Mouse (Mus musculus) CH12.LX (cell line): ENCODE data around the gene Eml1. TPM values are rescaled to one million over a fixed set of nuclear protein-coding genes. Genes with fewer than 3 reads are reported as not detected.
"Not testable (repeated sequence)": the region's sequence is repeated elsewhere in the genome, so short reads cannot be mapped to it uniquely, and the experiment has no call there.

Source experiments
- DNase-seq: peaks from one replicate; pipeline ENCODE4 v3.0.0-alpha.2; 2013; ENCODE audit errors: extremely low read depth
- H3K27ac ChIP-seq: 2 replicates; pipeline ENCODE4 v1.5.1; 2012; ENCODE audit warnings: low read depth, mild to moderate bottlenecking, control low read depth, moderate library complexity; ENCODE audit not compliant: insufficient read depth
- H3K27me3 ChIP-seq: replicated peaks from 2 replicates; pipeline ENCODE3; 2012; ENCODE audit warnings: inconsistent platforms
- H3K36me3 ChIP-seq, 2 experiments: replicated peaks in 1 of 2; 2 replicates each; pipeline versions ENCODE3 to v1.6.1; 2012; ENCODE audit warnings: inconsistent platforms in 1 of 2, low read length in 1 of 2, mild to moderate bottlenecking in 1 of 2, mixed read lengths in 1 of 2, moderate library complexity in 1 of 2; ENCODE audit not compliant: control insufficient read depth in 1 of 2, insufficient read depth in 1 of 2
- H3K4me1 ChIP-seq, 2 experiments: 2 replicates each; pipeline ENCODE4 v1.6.1; 2012; ENCODE audit warnings: inconsistent platforms in 1 of 2, moderate library complexity in 1 of 2; ENCODE audit not compliant: insufficient read depth in 2 of 2, control insufficient read depth in 1 of 2
- H3K4me2 ChIP-seq: 2 replicates; pipeline ENCODE4 v1.6.1; 2012; ENCODE audit warnings: low read depth, mild to moderate bottlenecking, control low read depth; ENCODE audit not compliant: poor library complexity, insufficient read depth, severe bottlenecking
- H3K4me3 ChIP-seq, 3 experiments: fragments of 150-350 bp in 1 of 3; sonication (generic) in 1 of 3; replicated peaks in 1 of 3; 2 replicates each; pipeline versions ENCODE3 to v1.5.1; 2011 to 2012; ENCODE audit warnings: low read depth in 2 of 3, low read length in 2 of 3, mild to moderate bottlenecking in 2 of 3, moderate library complexity in 2 of 3, control low read depth in 1 of 3, improper control_type of control experiment in 1 of 3, inconsistent platforms in 1 of 3, mixed read lengths in 1 of 3; ENCODE audit not compliant: poor library complexity in 1 of 3
- H3K79me2 ChIP-seq: replicated peaks from 2 replicates; pipeline ENCODE4 v1.6.1; 2012; ENCODE audit warnings: mild to moderate bottlenecking, moderate library complexity; ENCODE audit not compliant: control insufficient read depth, poor library complexity, insufficient read depth, severe bottlenecking; ENCODE audit errors: extremely low read depth
- H3K9ac ChIP-seq: 2 replicates; pipeline ENCODE4 v1.6.1; 2012; ENCODE audit warnings: low read depth, mild to moderate bottlenecking, control low read depth, moderate library complexity; ENCODE audit not compliant: insufficient read depth
- H3K9me3 ChIP-seq: replicated peaks from 2 replicates; pipeline ENCODE3; 2012; ENCODE audit warnings: low read length, inconsistent platforms, mixed read lengths
- CHD1 ChIP-seq: IDR thresholded peaks from 2 replicates; pipeline ENCODE4 v1.6.1; 2012; ENCODE audit warnings: low read depth, low read length, improper control_type of control experiment, inconsistent platforms
- CTCF ChIP-seq, 2 experiments: IDR thresholded peaks in 1 of 2; conservative IDR thresholded peaks in 1 of 2; 2 replicates each; pipeline ENCODE4 v1.5.1; 2011 to 2012; ENCODE audit warnings: low read depth in 2 of 2, low read length in 2 of 2, improper control_type of control experiment in 1 of 2, inconsistent platforms in 1 of 2, mild to moderate bottlenecking in 1 of 2, moderate library complexity in 1 of 2
- E2F4 ChIP-seq: IDR thresholded peaks from 2 replicates; pipeline ENCODE4 v1.6.1; 2011; ENCODE audit warnings: low read depth, low read length, improper control_type of control experiment; ENCODE audit not compliant: insufficient replicate concordance
- ELF1 ChIP-seq: IDR thresholded peaks from 2 replicates; pipeline ENCODE4 v1.6.1; 2014; ENCODE audit warnings: low read depth, mild to moderate bottlenecking, inconsistent platforms, low read length, improper control_type of control experiment
- ETS1 ChIP-seq: conservative IDR thresholded peaks from 2 replicates; pipeline ENCODE4 v1.6.1; 2012; ENCODE audit warnings: low read depth, mild to moderate bottlenecking, inconsistent platforms, low read length, improper control_type of control experiment, moderate library complexity
- MXI1 ChIP-seq: IDR thresholded peaks from 2 replicates; pipeline ENCODE4 v1.6.1; 2011; ENCODE audit warnings: mild to moderate bottlenecking, low read depth, low read length, improper control_type of control experiment
- MYC ChIP-seq: IDR thresholded peaks from 2 replicates; pipeline ENCODE4 v1.6.1; 2011; ENCODE audit warnings: low read depth, mild to moderate bottlenecking, improper control_type of control experiment, low read length
- NRF1 ChIP-seq: IDR thresholded peaks from 2 replicates; pipeline ENCODE4 v1.6.1; 2014; ENCODE audit warnings: low read depth, mild to moderate bottlenecking, inconsistent platforms, low read length, improper control_type of control experiment, moderate library complexity
- POLR2AphosphoS2 ChIP-seq: IDR thresholded peaks from 2 replicates; pipeline ENCODE4 v1.6.1; 2011; ENCODE audit warnings: low read depth, low read length, improper control_type of control experiment
- RAD21 ChIP-seq: IDR thresholded peaks from 2 replicates; pipeline ENCODE4 v1.6.1; 2011; ENCODE audit warnings: low read depth, mild to moderate bottlenecking, low read length, improper control_type of control experiment, moderate library complexity
- RCOR1 ChIP-seq: conservative IDR thresholded peaks from 2 replicates; pipeline ENCODE4 v1.6.1; 2012; ENCODE audit warnings: low read depth, mild to moderate bottlenecking, inconsistent platforms, low read length, improper control_type of control experiment
- SIN3A ChIP-seq: IDR thresholded peaks from 2 replicates; pipeline ENCODE4 v1.6.1; 2012; ENCODE audit warnings: low read length, improper control_type of control experiment, inconsistent platforms
- UBTF ChIP-seq: IDR thresholded peaks from 2 replicates; pipeline ENCODE4 v1.6.1; 2012; ENCODE audit warnings: low read depth, mild to moderate bottlenecking, inconsistent platforms, low read length, improper control_type of control experiment, moderate library complexity
- USF2 ChIP-seq: conservative IDR thresholded peaks from 2 replicates; pipeline ENCODE4 v1.6.1; 2011; ENCODE audit warnings: low read depth, low read length, improper control_type of control experiment
- ZC3H11A ChIP-seq: IDR thresholded peaks from 2 replicates; pipeline ENCODE4 v1.6.1; 2012; ENCODE audit warnings: low read depth, mild to moderate bottlenecking, inconsistent platforms, low read length, improper control_type of control experiment
- dilution Hi-C: fragments of 300-500 bp; cut with MboI; formaldehyde crosslinking; loops from 2 replicates; pipeline ENCODE4 v1.14.3; 2020; ENCODE audit warnings: low sequenced_read_pairs; ENCODE audit not compliant: extremely low pct_unique_long_range_greater_than_20kb, extremely low pct_ligation_motif_present
- in situ Hi-C: fragments of 300-500 bp; cut with MboI; formaldehyde crosslinking; loops from 3 replicates; pipeline ENCODE4 v1.14.3; 2019; ENCODE audit warnings: low sequenced_read_pairs, low pct_ligation_motif_present, low pct_unique_long_range_greater_than_20kb, mixed read lengths
- polyA plus RNA-seq: library from polyadenylated mRNA; unstranded; fragments of >175 nt; gene quantifications from 2 replicates; pipeline ENCODE4 v1.2.1, GENCODE M21; 2012; ENCODE audit warnings: low read depth; ENCODE audit not compliant: insufficient read length
- total RNA-seq, 2 experiments: library from RNA; depleted of rRNA; stranded (reverse); fragments of 300-350 nt in 1 of 2; fragments of >200 nt in 1 of 2; gene quantifications; 2 replicates each; pipeline ENCODE4 v1.2.3; 2012 to 2014

The Eml1 gene
- total and polyA plus RNA-seq, 3 experiments = not detected

- DNase-seq = no peak
- TF ChIP-seq ETS1 (no peak), ZC3H11A (no peak), MXI1 (no peak), CHD1 (no peak), USF2 (no peak), RAD21 (no peak), MYC (no peak), SIN3A (no peak), POLR2AphosphoS2 (no peak), UBTF (no peak), ELF1 (no peak)
- Histone ChIP-seq H3K27ac (no peak overlapping the region), H3K4me1 (no peaks in the 10 kb centered on the region), H3K9me3 (no peaks in the 10 kb centered on the region), H3K36me3 (no peaks in the 10 kb centered on the region), H3K79me2 (no peaks in the 10 kb centered on the region), H3K4me3 (no peak overlapping the region), H3K9ac (no peak overlapping the region), H3K4me2 (no peak overlapping the region), H3K27me3 (peaks cover 68% of the 10 kb centered on the region)
- in situ Hi-C loops (no loop called here), dilution Hi-C loops (no loop called here)
Measured at GRCm38 (mm10) chr12:108505846-108506245, 135.1 kb downstream of the Eml1 start.

GRCm38 (mm10) chr12:108507046-108507445, 136.3 kb downstream of the Eml1 start:
- H3K79me2 ChIP-seq, dilution Hi-C loops, H3K36me3 ChIP-seq, H3K4me2 ChIP-seq, in situ Hi-C loops, H3K4me3 ChIP-seq, H3K27ac ChIP-seq, H3K9me3 ChIP-seq, DNase-seq, H3K9ac ChIP-seq, H3K4me1 ChIP-seq: not testable (repeated sequence)
- H3K27me3 ChIP-seq = peaks cover 68% of the 10 kb centered on the region

GRCm38 (mm10) chr12:108510571-108510970, 139.8 kb downstream of the Eml1 start:
- dilution Hi-C loops = no loop called here
- no peaks in the 10 kb centered on the region for H3K4me1 ChIP-seq
- DNase-seq = no peak
- peaks cover 75% of the 10 kb centered on the region for H3K27me3 ChIP-seq
- no peaks in the 10 kb centered on the region for H3K9me3 ChIP-seq
- in situ Hi-C loops = no loop called here
- no peaks in the 10 kb centered on the region for H3K79me2 ChIP-seq
- H3K4me3 ChIP-seq = no peak overlapping the region
- no peak overlapping the region for H3K27ac ChIP-seq
- no peak for TF ChIP-seq ETS1
- no peak for TF ChIP-seq CTCF (conservative IDR thresholded peaks at IDR 0.05 in 1 of 2, IDR thresholded peaks at IDR 0.05 in 1 of 2; ENCODE audit: low read depth in 2 of 2, low read length in 2 of 2)
- no peak for TF ChIP-seq E2F4
- TF ChIP-seq RCOR1 = no peak
- no peak for TF ChIP-seq NRF1
- TF ChIP-seq, all 38 proteins: peak for 0
- H3K9ac ChIP-seq = no peak overlapping the region
- no peak overlapping the region for H3K4me2 ChIP-seq
- H3K36me3 ChIP-seq = no peaks in the 10 kb centered on the region
